Mouse (Mus musculus) stomach, postnatal 0 days (tissue): ENCODE data around the gene Cadps. TPM values are rescaled to one million over a fixed set of nuclear protein-coding genes. Genes with fewer than 3 reads are reported as not detected.

Experiments
- ATAC-seq: fragments of 200-750 bp; cut with Nextera tagmentation; 2 replicates; pipeline ENCODE4 v1.8.0; 2017; ENCODE audit not compliant: low FRiP score, low TSS enrichment
- DNase-seq: peaks from one replicate; pipeline ENCODE4 v3.0.0-alpha.2; 2016; ENCODE audit warnings: low spot score
- H3K27ac ChIP-seq: fragments of 300-500 bp; sonication (generic); replicated peaks from 2 replicates; pipeline ENCODE4 v1.5.1; 2014; ENCODE audit warnings: mild to moderate bottlenecking, control low read depth
- H3K27me3 ChIP-seq: fragments of 300-500 bp; sonication (generic); 2 replicates; pipeline ENCODE4 v1.6.1; 2014; ENCODE audit warnings: low read length; ENCODE audit not compliant: control insufficient read depth, insufficient read depth
- H3K36me3 ChIP-seq: fragments of 300-500 bp; sonication (generic); 2 replicates; pipeline ENCODE4 v1.6.1; 2014; ENCODE audit warnings: low read length, mixed read lengths; ENCODE audit not compliant: control insufficient read depth, insufficient read depth
- H3K4me1 ChIP-seq: fragments of 300-500 bp; sonication (generic); replicated peaks from 2 replicates; pipeline ENCODE4 v1.6.1; 2014; ENCODE audit warnings: antibody characterized with exemption; ENCODE audit not compliant: control insufficient read depth, insufficient read depth
- H3K4me2 ChIP-seq: fragments of 300-500 bp; sonication (generic); replicated peaks from 2 replicates; pipeline ENCODE4 v1.6.1; 2014; ENCODE audit warnings: low read depth, mild to moderate bottlenecking, control low read depth, moderate library complexity
- H3K4me3 ChIP-seq: fragments of 300-500 bp; sonication (generic); 2 replicates; pipeline ENCODE4 v1.5.1; 2014; ENCODE audit warnings: low read depth, low read length, control low read depth
- H3K9ac ChIP-seq: fragments of 300-500 bp; sonication (generic); 2 replicates; pipeline ENCODE4 v1.6.1; 2014; ENCODE audit warnings: mild to moderate bottlenecking, low read length, control low read depth, mixed read lengths
- H3K9me3 ChIP-seq: fragments of 300-500 bp; sonication (generic); 2 replicates; pipeline ENCODE4 v1.6.1; 2016; ENCODE audit warnings: low read length; ENCODE audit not compliant: control insufficient read depth
- CTCF ChIP-seq: IDR thresholded peaks from 2 replicates; pipeline ENCODE4 v1.5.1; 2016; ENCODE audit warnings: antibody characterized with exemption, low read depth, mild to moderate bottlenecking, moderate library complexity
- EP300 ChIP-seq: optimal IDR thresholded peaks from 2 replicates; pipeline ENCODE3; 2016; ENCODE audit warnings: antibody characterized with exemption
- WGBS: fragments of 180-500 bp; shearing (Covaris S2); extraction: QIAGEN DNeasy Blood & Tissue Kit; methylation state at CpG from one replicate; pipeline ENCODE4 v1.1.7; 2014; 5-methylcytosine and 5-hydroxymethylcytosine counted together
- polyA plus RNA-seq: library from polyadenylated mRNA; unstranded; fragments of >200 nt; fragmentation: Nextera tagmentation; extraction: Ambion mirVana; gene quantifications from 2 replicates; pipeline ENCODE4 v1.2.1, GENCODE M21; 2015

The Cadps gene
- polyA plus RNA-seq, 1 experiment from 2014 or later = 1.5 TPM

- Histone ChIP-seq H3K9ac (no peak overlapping the region), H3K9me3 (no peaks in the 10 kb centered on the region), H3K27ac (no peak overlapping the region), H3K4me3 (no peak overlapping the region), H3K27me3 (no peaks in the 10 kb centered on the region), H3K4me2 (no peak overlapping the region), H3K36me3 (no peaks in the 10 kb centered on the region), H3K4me1 (no peaks in the 10 kb centered on the region)
- no peak for TF ChIP-seq CTCF
- no peak for TF ChIP-seq EP300
- ATAC-seq = no peak
- WGBS = 85% methylated on average over 7 of the region's 7 CpGs
- DNase-seq = no peak
Measured at GRCm38 (mm10) chr14:12507018-12507417, 315.9 kb downstream of the Cadps start.

- H3K9me3 ChIP-seq = no peaks in the 10 kb centered on the region
- DNase-seq (no peak), ATAC-seq (no peak)
- no peaks in the 10 kb centered on the region for H3K36me3 ChIP-seq
- 85% methylated on average over 12 of the region's 12 CpGs for WGBS
- H3K4me1 ChIP-seq = no peaks in the 10 kb centered on the region
- no peak overlapping the region for H3K27ac ChIP-seq
- TF ChIP-seq EP300 (no peak), CTCF (no peak)
- H3K4me3 ChIP-seq = no peak overlapping the region
- H3K4me2 ChIP-seq = no peak overlapping the region
- H3K27me3 ChIP-seq = no peaks in the 10 kb centered on the region
- no peak overlapping the region for H3K9ac ChIP-seq
Measured at GRCm38 (mm10) chr14:12504191-12504947, 318.5 kb downstream of the Cadps start.

GRCm38 (mm10) chr14:12462206-12462605 is 360.7 kb downstream of the Cadps start:
- TF ChIP-seq CTCF (no peak), EP300 (no peak)
- Histone ChIP-seq H3K9ac (no peak overlapping the region), H3K9me3 (no peaks in the 10 kb centered on the region), H3K4me2 (no peak overlapping the region), H3K4me1 (no peaks in the 10 kb centered on the region), H3K4me3 (no peak overlapping the region), H3K27me3 (no peaks in the 10 kb centered on the region), H3K36me3 (no peaks in the 10 kb centered on the region), H3K27ac (no peak overlapping the region)
- DNase-seq = no peak
- ATAC-seq = no peak
- 62% methylated on average over 4 of the region's 4 CpGs for WGBS

GRCm38 (mm10) chr14:12459700-12460099 is 363.2 kb downstream of the Cadps start:
- ATAC-seq = no peak
- H3K9me3 ChIP-seq = no peaks in the 10 kb centered on the region
- H3K36me3 ChIP-seq = no peaks in the 10 kb centered on the region
- H3K27me3 ChIP-seq = no peaks in the 10 kb centered on the region
- DNase-seq = no peak
- TF ChIP-seq EP300 (no peak), CTCF (no peak)
- no peak overlapping the region for H3K4me2 ChIP-seq
- H3K4me3 ChIP-seq = no peak overlapping the region
- no peak overlapping the region for H3K9ac ChIP-seq
- WGBS = 51% methylated on average over 7 of the region's 7 CpGs
- no peak overlapping the region for H3K27ac ChIP-seq
- no peaks in the 10 kb centered on the region for H3K4me1 ChIP-seq

- no peak for TF ChIP-seq CTCF
- no peak for TF ChIP-seq EP300
- Histone ChIP-seq H3K36me3 (no peaks in the 10 kb centered on the region), H3K27me3 (no peaks in the 10 kb centered on the region), H3K4me3 (no peak overlapping the region), H3K4me2 (no peak overlapping the region), H3K27ac (no peak overlapping the region), H3K4me1 (no peaks in the 10 kb centered on the region), H3K9me3 (no peaks in the 10 kb centered on the region), H3K9ac (no peak overlapping the region)
- ATAC-seq (no peak), DNase-seq (no peak)
- WGBS = 71% methylated on average over 8 of the region's 8 CpGs
Measured at GRCm38 (mm10) chr14:12455064-12455591, 367.8 kb downstream of the Cadps start.

GRCm38 (mm10) chr14:12450807-12451206 is 372.1 kb downstream of the Cadps start:
- Histone ChIP-seq H3K4me2 (no peak overlapping the region), H3K9me3 (no peaks in the 10 kb centered on the region), H3K27ac (no peak overlapping the region), H3K4me3 (no peak overlapping the region), H3K4me1 (no peaks in the 10 kb centered on the region), H3K9ac (no peak overlapping the region), H3K36me3 (no peaks in the 10 kb centered on the region), H3K27me3 (no peaks in the 10 kb centered on the region)
- no peak for ATAC-seq
- DNase-seq = no peak
- TF ChIP-seq CTCF = no peak
- TF ChIP-seq EP300 = no peak
- 65% methylated on average over 3 of the region's 3 CpGs for WGBS
